Comparison of ENCODE assay signal across 14 mouse cellular contexts in the genomic region with DNA sequence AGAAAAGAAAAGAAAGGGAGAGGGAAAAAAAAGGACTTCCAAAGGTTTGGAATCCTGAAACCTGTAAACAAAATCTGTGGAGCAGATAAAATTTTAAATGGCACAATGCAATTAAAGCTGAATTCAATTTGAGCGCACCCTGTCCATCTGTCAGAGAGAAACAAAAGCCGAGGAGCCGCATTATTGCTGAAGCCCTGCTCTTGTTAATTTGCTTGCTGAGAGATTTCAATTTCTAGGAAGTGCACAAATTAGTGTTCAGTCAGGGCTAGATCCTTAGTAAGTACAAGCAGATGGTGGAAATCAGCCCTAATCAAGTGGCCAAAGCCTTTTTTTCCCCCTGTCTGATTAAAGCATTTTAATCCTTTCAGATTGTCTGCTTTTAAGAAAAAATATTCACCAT.
DNase-seq lines count a peak whose midpoint lies in the region.
"Had no signal": no experiment of that assay in that cellular context is flagged by ENCODE, and none has a peak within 500 bp of the region (broad histone marks: within the 10 kb centered on the region; RNA-seq: fewer than 3 reads in every experiment).

No protein-coding gene starts in this region.

- no peak overlapping the region; the same call in 1 of the 2 replicates for H3K27ac ChIP-seq in embryonic facial prominence, embryonic 10.5 days (replicated peaks)
- H3K27ac ChIP-seq in hindbrain, embryonic 10.5 days: peak overlapping the region; percentile 26; the same call in 1 of the 2 replicates
- H3K27ac ChIP-seq in limb, embryonic 10.5 days: 0 out of 2 replicates have a peak overlapping the region, but pooled peaks have one; percentile 3
- H3K27ac ChIP-seq: heart, embryonic 13.5 days; lung, embryonic 15.5 days had no signal

- H3K9me3 ChIP-seq in embryonic facial prominence, embryonic 10.5 days: no peaks in the 10 kb centered on the region
- H3K9me3 ChIP-seq in hindbrain, embryonic 10.5 days: no peaks in the 10 kb centered on the region
- H3K9me3 ChIP-seq in limb, embryonic 10.5 days (replicated peaks): no peaks in the 10 kb centered on the region
- H3K9me3 ChIP-seq: heart, embryonic 13.5 days; lung, embryonic 15.5 days had no signal

- H3K4me1 ChIP-seq in embryonic facial prominence, embryonic 10.5 days: peaks cover 34% of the 10 kb centered on the region
- peaks cover 26% of the 10 kb centered on the region for H3K4me1 ChIP-seq in hindbrain, embryonic 10.5 days (replicated peaks)
- peaks cover 40% of the 10 kb centered on the region for H3K4me1 ChIP-seq in limb, embryonic 10.5 days
- H3K4me1 ChIP-seq: heart, embryonic 13.5 days; lung, embryonic 15.5 days had no signal

- no peaks in the 10 kb centered on the region; the same call in 1 of the 2 replicates for H3K36me3 ChIP-seq in embryonic facial prominence, embryonic 10.5 days (replicated peaks)
- H3K36me3 ChIP-seq in hindbrain, embryonic 10.5 days: peaks cover 6% of the 10 kb centered on the region; the same call in 1 of the 2 replicates
- H3K36me3 ChIP-seq in limb, embryonic 10.5 days: no peaks in the 10 kb centered on the region
- H3K36me3 ChIP-seq: heart, embryonic 13.5 days; lung, embryonic 15.5 days had no signal

- DNase-seq in brain, embryonic 18.5 days (ENCODE audit: low read depth, low spot score): peak; percentile 32
- DNase-seq in embryonic facial prominence, embryonic 10.5 days (ENCODE audit: low spot score): peak; percentile 31
- DNase-seq in hindbrain, embryonic 10.5 days (ENCODE audit: low spot score): peak; percentile 11
- no peak for DNase-seq in limb, embryonic 10.5 days (ENCODE audit: low spot score)
- DNase-seq in ovary, postnatal 14 days (ENCODE audit: low spot score): no peak
- DNase-seq in spleen, postnatal 10 days (ENCODE audit: low spot score in 2 of 2): no peak
- DNase-seq in left cerebral cortex, postnatal 36 days (ENCODE audit: low spot score in 2 of 2): no peak
- DNase-seq in liver: no peak
- DNase-seq: cerebellum, adult 9-10 months; gastrocnemius, postnatal 10 days; thymus, adult 18-20 months had no signal

- WGBS in embryonic facial prominence, embryonic 10.5 days: 10% methylated on average over 3 of the region's 3 CpGs
- WGBS in hindbrain, embryonic 10.5 days: 23% methylated on average over 3 of the region's 3 CpGs
- WGBS in limb, embryonic 10.5 days: 14% methylated on average over 3 of the region's 3 CpGs

- intact Hi-C loops in left cerebral cortex, postnatal 36 days (cut with DNase I): no loop called here

- no peak overlapping the region for H3K4me3 ChIP-seq in embryonic facial prominence, embryonic 10.5 days
- H3K4me3 ChIP-seq in hindbrain, embryonic 10.5 days: no peak overlapping the region
- H3K4me3 ChIP-seq in limb, embryonic 10.5 days: no peak overlapping the region
- H3K4me3 ChIP-seq: erythroblast, embryonic 14.5 days; heart, embryonic 13.5 days; lung, embryonic 15.5 days had no signal

- H3K27me3 ChIP-seq in embryonic facial prominence, embryonic 10.5 days (replicated peaks; ENCODE audit: low read depth, poor library complexity, severe bottlenecking): no peaks in the 10 kb centered on the region
- H3K27me3 ChIP-seq in hindbrain, embryonic 10.5 days (ENCODE audit: insufficient read depth, poor library complexity, severe bottlenecking): no peaks in the 10 kb centered on the region
- H3K27me3 ChIP-seq in limb, embryonic 10.5 days (ENCODE audit: low read depth, poor library complexity, severe bottlenecking): no peaks in the 10 kb centered on the region
- H3K27me3 ChIP-seq: heart, embryonic 13.5 days; lung, embryonic 15.5 days had no signal

Comparison
In these comparisons a context has a peak if more than half of its experiments do, and no peak if none do; other contexts are left out.
1. DNase-seq: peak in brain, embryonic 18.5 days (single experiment), embryonic facial prominence, embryonic 10.5 days (single experiment) and hindbrain, embryonic 10.5 days (single experiment); none in limb, embryonic 10.5 days (single experiment), ovary, postnatal 14 days (single experiment), spleen, postnatal 10 days (0 of 2), left cerebral cortex, postnatal 36 days (0 of 2) and liver (single experiment).